Mouse (Mus musculus) hindbrain, embryonic 15.5 days (tissue): ENCODE results near the gene Tnik. TPM values are rescaled to one million over a fixed set of nuclear protein-coding genes. Genes with fewer than 3 reads are reported as not detected.

Experiments used
- ATAC-seq: fragments of 200-750 bp; cut with Nextera tagmentation; 2 replicates; pipeline ENCODE4 v1.8.0; 2017; ENCODE audit warnings: low read depth, moderate number of reproducible peaks, moderate TSS enrichment; ENCODE audit not compliant: low FRiP score
- H3K27ac ChIP-seq: fragments of 300-500 bp; sonication (generic); replicated peaks from 2 replicates; pipeline ENCODE4 v1.5.1; 2015; ENCODE audit warnings: mild to moderate bottlenecking, inconsistent platforms
- H3K27me3 ChIP-seq: fragments of 300-500 bp; sonication (generic); 2 replicates; pipeline ENCODE4 v1.6.1; 2015; ENCODE audit warnings: control low read depth, inconsistent platforms
- H3K36me3 ChIP-seq: fragments of 300-500 bp; sonication (generic); 2 replicates; pipeline ENCODE4 v1.6.1; 2015; ENCODE audit warnings: control low read depth, inconsistent platforms
- H3K4me1 ChIP-seq: fragments of 300-500 bp; sonication (generic); replicated peaks from 2 replicates; pipeline ENCODE4 v1.6.1; 2015; ENCODE audit warnings: control low read depth, inconsistent platforms
- H3K4me2 ChIP-seq: fragments of 300-500 bp; sonication (generic); 2 replicates; pipeline ENCODE4 v1.6.1; 2015; ENCODE audit warnings: moderate library complexity, mild to moderate bottlenecking, inconsistent platforms
- H3K4me3 ChIP-seq: fragments of 300-500 bp; sonication (generic); 2 replicates; pipeline ENCODE4 v1.5.1; 2015; ENCODE audit warnings: mild to moderate bottlenecking, inconsistent platforms
- H3K9ac ChIP-seq: fragments of 300-500 bp; sonication (generic); 2 replicates; pipeline ENCODE4 v1.6.1; 2015; ENCODE audit warnings: inconsistent platforms
- H3K9me3 ChIP-seq: fragments of 300-500 bp; sonication (generic); 2 replicates; pipeline ENCODE4 v1.6.1; 2016; ENCODE audit warnings: control low read depth, inconsistent platforms
- WGBS: fragments of 180-500 bp; shearing (Covaris S2); methylation state at CpG from one replicate; pipeline ENCODE4 v1.1.7; 2015; 5-methylcytosine and 5-hydroxymethylcytosine counted together
- polyA plus RNA-seq: library from polyadenylated mRNA; unstranded; fragments of >200 nt; fragmentation: Nextera tagmentation; extraction: Ambion mirVana; gene quantifications from 2 replicates; pipeline ENCODE4 v1.2.1, GENCODE M21; 2015

Gene Tnik
- polyA plus RNA-seq, 1 experiment from 2014 or later = 66.1 TPM

DNA sequence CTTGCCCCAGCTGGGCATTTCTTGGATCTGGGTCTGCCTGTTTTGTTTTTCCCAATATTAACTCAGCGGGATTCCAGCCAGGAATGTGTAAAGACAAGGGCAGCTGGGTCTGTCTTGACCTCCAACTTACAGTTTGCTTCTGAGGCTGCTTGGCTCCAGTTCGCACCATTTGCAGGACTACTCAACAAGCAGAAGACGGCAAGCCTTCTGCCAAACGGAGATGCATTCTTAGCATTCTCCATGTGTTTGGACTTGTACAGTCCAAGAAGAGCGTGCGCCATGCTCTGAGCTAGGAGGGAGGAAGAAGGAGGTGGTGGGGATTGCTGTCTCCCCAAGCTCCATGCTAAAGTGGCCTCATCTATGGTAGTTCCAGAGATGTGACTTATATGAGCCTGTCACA lies 70.9 kb downstream of the Tnik start:
- H3K4me2 ChIP-seq = no peak overlapping the region
- no peak overlapping the region for H3K9ac ChIP-seq
- no peak overlapping the region for H3K27ac ChIP-seq
- H3K27me3 ChIP-seq = no peaks in the 10 kb centered on the region
- H3K4me1 ChIP-seq = peaks cover 39% of the 10 kb centered on the region
- H3K36me3 ChIP-seq = no peaks in the 10 kb centered on the region
- no peak for ATAC-seq
- H3K9me3 ChIP-seq = no peaks in the 10 kb centered on the region
- H3K4me3 ChIP-seq = no peak overlapping the region
- 71% methylated on average over 6 of the region's 6 CpGs for WGBS

DNA sequence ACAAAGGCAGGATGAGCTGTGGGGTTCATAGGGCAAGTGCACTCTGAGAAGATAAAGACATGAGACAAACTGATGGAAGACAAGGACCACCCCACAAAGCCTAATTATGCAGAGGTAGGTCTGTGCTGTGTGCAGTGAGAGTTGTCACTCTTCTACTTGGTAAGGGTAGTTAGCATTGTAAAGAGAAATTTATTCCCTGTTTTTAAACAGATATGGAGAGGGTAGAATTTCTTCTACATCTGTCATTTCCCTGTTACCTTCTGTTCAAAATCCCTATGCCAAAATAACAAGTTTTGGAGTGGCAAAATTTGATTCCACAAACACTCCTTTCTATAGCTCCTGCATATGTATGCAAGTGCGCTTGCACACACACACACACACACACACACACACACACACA lies 71.5 kb downstream of the Tnik start:
- Histone ChIP-seq H3K9ac (no peak overlapping the region), H3K9me3 (no peaks in the 10 kb centered on the region), H3K4me1 (peaks cover 39% of the 10 kb centered on the region), H3K27me3 (no peaks in the 10 kb centered on the region), H3K4me3 (no peak overlapping the region), H3K36me3 (no peaks in the 10 kb centered on the region), H3K4me2 (no peak overlapping the region), H3K27ac (no peak overlapping the region)
- no peak for ATAC-seq
- 93% methylated on average over 1 of the region's 1 CpGs for WGBS

DNA sequence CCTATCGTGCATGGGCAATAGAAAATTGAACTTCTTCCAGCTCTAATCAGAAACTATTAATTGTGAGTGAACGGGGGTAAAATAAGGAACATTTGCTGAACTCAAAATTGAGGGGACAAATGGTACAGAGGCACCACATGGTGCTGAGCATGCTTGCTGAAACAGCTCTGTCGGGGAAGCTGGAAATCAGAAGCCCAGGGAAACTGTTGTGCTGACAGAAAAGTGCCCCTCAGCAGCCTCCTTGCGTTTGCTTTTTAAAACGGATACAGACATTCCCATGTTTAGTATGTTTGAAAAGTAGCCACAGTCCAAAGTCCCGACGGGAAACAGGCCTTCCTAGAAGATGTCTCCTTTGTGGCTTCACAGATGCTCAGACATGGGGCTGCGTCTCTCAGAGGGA lies 77.1 kb downstream of the Tnik start:
- ATAC-seq = no peak
- Histone ChIP-seq H3K4me1 (peaks cover 24% of the 10 kb centered on the region), H3K4me2 (no peak overlapping the region), H3K27me3 (no peaks in the 10 kb centered on the region), H3K9me3 (no peaks in the 10 kb centered on the region), H3K4me3 (no peak overlapping the region), H3K9ac (no peak overlapping the region), H3K36me3 (no peaks in the 10 kb centered on the region), H3K27ac (no peak overlapping the region)
- 63% methylated on average over 8 of the region's 8 CpGs for WGBS

DNA sequence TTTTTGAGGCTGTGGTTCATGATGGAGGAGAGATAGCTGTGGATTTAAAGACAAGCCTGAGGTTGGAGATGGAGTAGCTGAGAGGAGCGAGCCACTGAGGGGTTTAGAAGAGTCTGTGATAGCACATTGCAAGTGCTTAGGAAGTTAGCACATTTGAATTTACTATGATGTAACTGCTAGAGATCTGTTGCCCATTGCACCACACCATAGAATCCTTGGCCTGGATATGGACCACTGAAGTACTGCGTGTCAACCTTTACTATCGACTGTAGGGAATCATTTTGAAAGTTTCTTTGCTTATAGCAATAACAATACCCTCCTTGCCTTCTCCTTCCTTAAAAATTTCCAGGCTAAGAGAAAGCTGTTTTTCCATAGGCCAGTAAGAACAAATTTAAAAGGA lies 80.2 kb downstream of the Tnik start:
- H3K27ac ChIP-seq = peak overlapping the region; percentile 21; the same call in 1 of the 2 replicates
- 92% methylated on average over 3 of the region's 3 CpGs for WGBS
- H3K4me2 ChIP-seq = no peak overlapping the region
- H3K4me3 ChIP-seq = no peak overlapping the region
- H3K27me3 ChIP-seq = no peaks in the 10 kb centered on the region
- no peaks in the 10 kb centered on the region for H3K36me3 ChIP-seq
- peaks cover 15% of the 10 kb centered on the region for H3K4me1 ChIP-seq
- no peak overlapping the region for H3K9ac ChIP-seq
- no peak for ATAC-seq
- H3K9me3 ChIP-seq = no peaks in the 10 kb centered on the region

DNA sequence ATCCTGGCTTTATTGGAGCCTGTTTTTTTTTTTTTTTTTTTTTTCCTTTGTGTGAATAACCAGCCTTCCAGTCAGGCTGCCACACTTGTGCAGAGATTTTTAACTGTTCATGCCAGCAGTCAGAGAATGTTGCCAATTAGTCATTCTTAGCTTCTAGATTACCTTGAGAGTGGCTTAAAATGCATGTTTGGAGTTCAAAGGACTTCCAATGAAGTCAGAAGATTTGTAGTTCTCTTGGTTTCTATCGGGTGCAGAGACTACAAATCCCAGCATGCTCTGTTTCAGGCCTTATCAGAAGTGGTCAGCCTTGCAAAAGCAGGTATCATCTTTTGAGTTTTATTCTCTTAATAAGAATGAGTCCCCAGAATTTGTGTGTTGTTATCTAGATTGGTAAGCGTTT lies 80.6 kb downstream of the Tnik start:
- ATAC-seq = no peak
- Histone ChIP-seq H3K9ac (no peak overlapping the region), H3K36me3 (no peaks in the 10 kb centered on the region), H3K27me3 (no peaks in the 10 kb centered on the region), H3K27ac (peak overlapping the region; percentile 21; the same call in 1 of the 2 replicates), H3K9me3 (no peaks in the 10 kb centered on the region), H3K4me1 (peaks cover 17% of the 10 kb centered on the region), H3K4me2 (no peak overlapping the region), H3K4me3 (no peak overlapping the region)
- 82% methylated on average over 2 of the region's 2 CpGs for WGBS

DNA sequence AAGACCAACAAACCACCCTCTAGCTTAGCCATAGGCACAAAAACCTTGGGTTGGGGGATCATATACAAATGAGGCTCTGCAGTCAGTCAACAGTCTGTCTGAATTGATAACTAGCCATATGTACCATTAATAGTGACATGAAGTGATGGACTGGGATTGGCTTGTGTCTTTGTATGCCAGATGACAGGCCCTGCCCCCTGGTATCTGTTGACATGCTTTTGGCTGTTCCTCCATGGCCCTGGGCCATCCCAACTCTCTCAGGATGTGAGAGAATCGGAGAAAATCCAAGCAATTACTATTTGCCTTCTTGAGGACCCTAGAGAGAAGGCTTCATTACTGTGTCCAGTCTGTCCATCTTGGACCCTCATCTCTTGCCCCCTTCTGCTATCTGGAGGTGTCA lies 82.4 kb downstream of the Tnik start:
- Histone ChIP-seq H3K36me3 (no peaks in the 10 kb centered on the region), H3K4me2 (no peak overlapping the region), H3K9me3 (no peaks in the 10 kb centered on the region), H3K27me3 (no peaks in the 10 kb centered on the region), H3K9ac (no peak overlapping the region), H3K4me3 (no peak overlapping the region), H3K4me1 (peaks cover 24% of the 10 kb centered on the region), H3K27ac (0 out of 2 replicates have a peak overlapping the region, but pooled peaks have one; percentile 17)
- 55% methylated on average over 1 of the region's 1 CpGs for WGBS
- peak; percentile 58 for ATAC-seq

DNA sequence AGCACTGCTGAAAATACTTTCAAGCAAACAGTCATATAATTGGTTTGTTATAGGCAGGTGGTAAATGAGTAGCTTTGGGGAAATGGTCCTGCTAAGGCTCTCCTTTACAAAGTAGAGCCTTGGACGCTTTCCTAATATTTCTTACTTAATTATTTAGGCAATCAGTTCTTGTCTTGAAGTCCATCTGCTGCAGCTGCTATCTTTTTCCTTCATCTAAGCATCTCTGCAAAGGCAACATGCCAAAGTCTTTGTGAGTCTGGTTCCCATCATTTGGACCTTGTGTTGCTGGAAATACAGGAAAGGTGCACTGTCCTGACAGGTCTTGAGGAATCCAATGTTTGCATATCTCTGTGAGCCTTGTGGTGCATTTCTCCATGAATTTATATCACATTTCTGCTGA lies 82.9 kb downstream of the Tnik start:
- WGBS = 56% methylated on average over 1 of the region's 1 CpGs
- no peaks in the 10 kb centered on the region for H3K9me3 ChIP-seq
- peak overlapping the region; percentile 17; the same call in 1 of the 2 replicates for H3K27ac ChIP-seq
- peaks cover 26% of the 10 kb centered on the region for H3K4me1 ChIP-seq
- peak; percentile 38; the same call in 1 of the 2 replicates for ATAC-seq
- no peaks in the 10 kb centered on the region for H3K27me3 ChIP-seq
- no peaks in the 10 kb centered on the region for H3K36me3 ChIP-seq
- no peak overlapping the region for H3K4me3 ChIP-seq
- H3K9ac ChIP-seq = no peak overlapping the region
- H3K4me2 ChIP-seq = no peak overlapping the region

DNA sequence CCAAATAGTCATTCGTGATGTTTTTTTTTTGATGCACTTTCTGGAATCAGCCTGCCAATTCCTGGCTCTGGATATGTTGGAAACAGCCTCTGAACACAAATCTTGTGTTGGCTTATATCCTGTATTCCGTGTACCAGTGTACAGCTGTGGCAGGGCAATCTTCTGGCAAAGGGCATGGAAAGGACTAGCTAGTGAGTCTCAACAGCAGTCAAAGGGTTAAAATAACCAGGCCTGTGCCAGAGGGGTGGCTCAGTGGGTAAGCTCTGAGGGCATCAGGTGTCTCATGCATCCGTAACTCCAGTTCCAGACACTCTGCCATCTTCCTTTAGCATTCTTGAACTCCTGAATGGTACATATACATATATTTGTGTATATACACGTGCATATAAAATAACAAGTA lies 83.5 kb downstream of the Tnik start:
- no peak overlapping the region for H3K4me3 ChIP-seq
- ATAC-seq = no peak
- H3K36me3 ChIP-seq = no peaks in the 10 kb centered on the region
- no peaks in the 10 kb centered on the region for H3K27me3 ChIP-seq
- no peak overlapping the region for H3K9ac ChIP-seq
- H3K4me2 ChIP-seq = no peak overlapping the region
- WGBS = 78% methylated on average over 4 of the region's 4 CpGs
- no peaks in the 10 kb centered on the region for H3K9me3 ChIP-seq
- H3K4me1 ChIP-seq = peaks cover 26% of the 10 kb centered on the region
- peak overlapping the region; percentile 17; the same call in 1 of the 2 replicates for H3K27ac ChIP-seq

DNA sequence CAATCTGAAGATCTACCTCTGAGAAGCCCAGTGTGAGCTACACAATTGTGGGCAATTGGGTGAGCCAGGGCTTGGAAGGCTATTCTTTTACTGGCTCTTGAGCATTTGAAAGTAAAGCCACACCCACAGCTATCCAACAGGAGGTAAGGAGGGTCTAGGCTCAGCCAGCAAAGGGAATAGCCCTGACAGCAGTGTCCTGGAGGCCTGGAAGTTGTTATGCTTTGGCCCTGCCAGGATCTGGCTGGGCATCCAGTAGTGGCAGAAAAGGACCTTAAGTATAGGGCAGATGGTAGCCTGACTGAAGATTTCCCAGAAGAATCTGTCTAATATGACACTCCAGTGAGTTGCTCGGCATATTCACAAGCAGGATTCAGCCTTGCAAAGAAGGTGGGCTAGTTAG lies 85.7 kb downstream of the Tnik start:
- ATAC-seq = no peak
- Histone ChIP-seq H3K4me2 (no peak overlapping the region), H3K9ac (no peak overlapping the region), H3K4me1 (peaks cover 23% of the 10 kb centered on the region), H3K36me3 (no peaks in the 10 kb centered on the region), H3K27me3 (no peaks in the 10 kb centered on the region), H3K4me3 (no peak overlapping the region), H3K9me3 (no peaks in the 10 kb centered on the region), H3K27ac (no peak overlapping the region)
- WGBS = 72% methylated on average over 1 of the region's 1 CpGs

DNA sequence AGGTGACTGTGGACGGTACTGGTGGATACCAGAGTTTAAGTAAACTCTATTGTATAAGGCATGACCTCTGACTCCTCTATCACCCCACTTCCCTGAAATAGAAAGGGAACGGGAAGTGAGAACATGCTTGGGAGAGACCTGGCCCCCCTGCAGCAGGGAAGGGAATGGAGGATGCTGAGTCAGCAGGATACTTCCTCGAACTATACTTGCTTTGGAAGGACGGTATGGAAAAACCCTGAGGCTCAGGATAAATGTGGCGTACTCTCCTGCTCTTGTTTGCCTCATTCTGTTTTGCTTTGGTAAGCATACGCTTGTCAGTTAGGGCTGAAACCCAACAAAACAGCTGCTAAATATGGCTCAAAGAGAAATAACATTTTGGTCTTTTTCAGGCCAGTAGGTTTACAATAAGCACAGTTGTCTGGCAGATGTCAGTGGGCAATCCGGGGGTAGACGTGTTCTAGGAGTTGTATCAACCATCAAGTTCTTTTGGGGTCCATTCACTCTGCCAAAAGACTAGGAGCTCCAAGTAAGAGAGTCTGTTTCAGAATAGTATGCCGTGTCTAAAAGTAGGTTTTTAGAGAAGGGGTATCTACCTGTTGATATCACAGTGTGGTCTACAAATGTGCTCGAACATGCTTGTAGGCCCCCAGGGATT lies 87.3 kb downstream of the Tnik start:
- Histone ChIP-seq H3K9ac (no peak overlapping the region), H3K27me3 (no peaks in the 10 kb centered on the region), H3K27ac (no peak overlapping the region), H3K4me2 (no peak overlapping the region), H3K4me1 (peaks cover 19% of the 10 kb centered on the region; the same call in 1 of the 2 replicates), H3K9me3 (no peaks in the 10 kb centered on the region), H3K4me3 (no peak overlapping the region), H3K36me3 (no peaks in the 10 kb centered on the region)
- no peak for ATAC-seq
- 81% methylated on average over 10 of the region's 10 CpGs for WGBS

DNA sequence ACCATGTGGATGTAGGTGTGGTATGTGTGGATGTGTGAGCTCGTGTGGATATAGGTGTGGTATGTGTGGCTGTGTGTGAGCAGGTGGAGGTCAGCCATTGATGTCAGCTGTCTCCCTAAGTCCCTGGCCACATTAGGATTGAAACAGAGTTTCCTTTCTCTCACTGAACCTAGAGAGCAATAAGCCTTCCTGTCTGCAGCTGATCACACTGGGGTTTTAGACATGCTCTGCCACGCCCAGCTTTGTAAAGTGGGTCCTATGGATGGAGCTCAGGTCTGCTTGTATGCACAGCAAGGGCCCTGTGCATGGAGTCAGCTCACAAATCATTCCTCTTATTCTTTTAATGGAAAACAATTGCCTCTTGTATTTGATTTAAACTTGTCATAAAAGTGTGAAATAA lies 95.4 kb downstream of the Tnik start:
- H3K9me3 ChIP-seq = no peaks in the 10 kb centered on the region
- no peak for ATAC-seq
- H3K9ac ChIP-seq = no peak overlapping the region
- H3K4me3 ChIP-seq = no peak overlapping the region
- H3K27me3 ChIP-seq = no peaks in the 10 kb centered on the region
- H3K36me3 ChIP-seq = peaks cover 5% of the 10 kb centered on the region; the same call in 1 of the 2 replicates
- 71% methylated on average over 2 of the region's 2 CpGs for WGBS
- no peak overlapping the region for H3K4me2 ChIP-seq
- H3K27ac ChIP-seq = no peak overlapping the region
- no peaks in the 10 kb centered on the region; the same call in 1 of the 2 replicates for H3K4me1 ChIP-seq

DNA sequence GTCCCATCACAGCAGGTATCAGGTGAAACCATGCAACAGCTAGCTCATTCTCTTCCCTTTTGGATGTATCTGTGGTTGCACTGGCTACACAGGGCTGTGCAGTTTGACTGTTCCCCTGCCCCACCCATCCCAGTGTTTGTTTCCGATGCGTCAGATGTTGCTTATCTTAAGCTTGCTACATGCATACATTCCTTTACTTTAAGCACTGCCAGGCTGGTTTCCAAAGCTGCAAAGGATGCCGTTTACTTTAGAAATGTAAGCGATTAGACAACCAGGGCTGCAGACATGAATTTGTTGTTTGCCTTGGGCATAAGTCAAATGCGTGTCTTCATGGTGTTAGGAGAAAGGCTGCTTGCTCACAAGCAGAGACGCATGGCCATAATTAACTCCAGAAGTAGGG lies 96.1 kb downstream of the Tnik start:
- Histone ChIP-seq H3K27me3 (no peaks in the 10 kb centered on the region), H3K9me3 (no peaks in the 10 kb centered on the region), H3K9ac (no peak overlapping the region), H3K36me3 (peaks cover 5% of the 10 kb centered on the region; the same call in 1 of the 2 replicates), H3K4me3 (no peak overlapping the region), H3K4me2 (no peak overlapping the region), H3K4me1 (no peaks in the 10 kb centered on the region; the same call in 1 of the 2 replicates), H3K27ac (no peak overlapping the region)
- ATAC-seq = no peak
- 78% methylated on average over 6 of the region's 6 CpGs for WGBS

DNA sequence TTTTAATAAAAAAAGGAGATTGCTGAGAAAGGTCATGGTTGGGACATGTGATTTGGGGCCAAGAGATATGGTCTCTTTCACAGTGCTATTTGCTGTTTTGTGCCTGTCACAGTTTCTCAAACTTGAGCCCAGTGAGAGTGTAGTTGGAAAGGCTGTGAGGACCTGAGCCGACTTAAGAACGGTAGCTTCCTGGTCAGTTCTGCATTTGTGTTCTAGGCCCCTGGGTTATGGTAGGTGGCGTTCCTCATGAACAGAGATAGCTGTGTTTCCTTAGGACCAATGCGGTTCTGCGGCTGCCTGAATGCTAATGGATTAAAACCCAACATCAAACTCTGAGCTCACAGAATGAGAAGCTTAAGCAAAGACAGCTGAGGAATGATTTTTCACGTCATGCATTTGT lies 98.0 kb downstream of the Tnik start:
- Histone ChIP-seq H3K36me3 (peaks cover 5% of the 10 kb centered on the region; the same call in 1 of the 2 replicates), H3K27ac (no peak overlapping the region), H3K4me2 (no peak overlapping the region), H3K4me3 (no peak overlapping the region), H3K9me3 (no peaks in the 10 kb centered on the region), H3K4me1 (no peaks in the 10 kb centered on the region; the same call in 1 of the 2 replicates), H3K27me3 (no peaks in the 10 kb centered on the region), H3K9ac (no peak overlapping the region)
- ATAC-seq = no peak
- WGBS = 91% methylated on average over 6 of the region's 6 CpGs
